Mouse (Mus musculus): ENCODE results near the gene Ddx54.

DNA sequence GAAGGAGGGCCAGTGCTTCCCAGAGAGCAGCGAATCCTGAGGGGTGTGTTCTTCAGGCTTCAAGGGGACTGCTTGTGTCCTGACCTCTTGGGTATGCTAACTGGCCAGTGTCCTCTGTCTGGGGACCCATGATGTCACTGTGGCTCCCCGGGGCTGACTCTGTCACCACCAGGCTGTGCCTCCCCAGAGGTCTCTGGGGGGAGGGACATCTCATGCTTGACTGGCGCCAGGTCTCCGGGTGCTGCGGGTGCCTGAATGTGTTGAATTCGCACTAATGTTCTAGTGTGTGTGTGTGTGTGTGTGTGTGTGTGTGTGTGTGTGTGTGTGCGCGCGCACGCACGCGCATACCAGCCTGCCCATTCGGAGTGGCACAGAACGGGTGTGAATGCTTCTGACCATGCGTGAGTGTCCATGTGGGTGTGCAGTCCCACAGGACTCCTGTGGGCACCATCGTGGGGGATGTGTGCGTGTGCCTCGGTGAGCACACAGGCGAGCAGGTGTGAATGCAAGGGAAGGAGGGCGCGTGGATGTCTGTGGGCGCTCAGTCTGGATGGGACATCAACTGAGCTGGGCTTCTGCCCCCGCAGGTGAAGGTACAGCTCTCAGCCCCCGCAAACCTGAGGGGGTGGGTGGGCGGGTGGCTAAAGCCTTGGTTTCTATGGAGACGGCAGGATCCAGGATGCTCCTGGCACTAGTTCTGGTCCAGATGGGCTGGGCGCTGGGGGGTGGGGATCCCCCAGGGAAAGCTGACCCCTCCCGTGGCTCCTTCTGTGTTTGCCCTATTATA, 40.6 kb downstream of the Ddx54 start:
- TF ChIP-seq HCFC1 (IDR thresholded peaks at IDR 0.05; ENCODE audit: borderline replicate concordance, insufficient read depth, low read length), result no peak
- no peak for TF ChIP-seq CHD2 (IDR thresholded peaks at IDR 0.05; ENCODE audit: low read depth, low read length)
- no peak for TF ChIP-seq MAFK (IDR thresholded peaks at IDR 0.05; ENCODE audit: insufficient read depth, low read depth, low read length)
- TF ChIP-seq ZNF384 (IDR thresholded peaks at IDR 0.05; ENCODE audit: low read depth, low read length), result no peak

Data from ES-E14 (cell line).